Mouse (Mus musculus): ENCODE data around the gene Mup1. TPM values are rescaled to one million over a fixed set of nuclear protein-coding genes. Genes with fewer than 3 reads are reported as not detected.
"Not testable (repeated sequence)": the region's sequence is repeated elsewhere in the genome, so short reads cannot be mapped to it uniquely, and the experiment has no call there.

Mup1 gene
- total RNA-seq (2021) = not detected
- long read RNA-seq, experiment 1 = 0 reads
- long read RNA-seq, experiment 2 = 0 reads

DNA sequence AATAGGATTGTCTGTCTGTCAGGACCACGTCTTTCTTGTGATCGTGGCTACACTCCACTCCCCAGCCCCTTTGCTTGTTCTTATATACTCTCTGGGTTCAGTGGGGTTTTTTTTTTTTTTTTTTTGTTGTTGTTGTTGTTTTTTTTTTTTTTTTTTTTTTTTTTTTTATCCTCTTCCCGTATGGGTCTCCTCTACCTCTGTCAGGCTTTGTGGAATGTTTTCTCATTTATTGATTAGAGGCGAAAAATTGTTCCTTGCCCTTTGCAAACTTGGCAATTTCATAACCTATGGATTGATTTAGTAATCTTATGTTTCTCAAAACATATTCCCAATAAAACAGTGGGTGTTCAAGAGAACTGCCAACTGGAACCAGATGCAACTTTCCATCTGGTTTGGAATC lies at the start of gene Mup1:
Gene Mup1 (minus strand): TSS at position 101 of the 400 bp plus-strand sequence.
- not testable (repeated sequence) for DNase-seq

Other genes starting within 250 kb of the Mup1 start
- gene Mup9, start 80.0 kb downstream of the Mup1 start, total RNA-seq (2021) = 1 to 10 TPM in 1 of 2 experiments, not detected in 1; 2.6 TPM
- gene Mup10, start 80.2 kb upstream of the Mup1 start, total RNA-seq (2021) = 1 to 10 TPM in 1 of 2 experiments, not detected in 1; 2.6 TPM
- 1 to 10 TPM in 1 of 2 experiments, not detected in 1; 4.6 TPM for gene Mup11, start 160.5 kb upstream of the Mup1 start, total RNA-seq (2021)
- 1 to 10 TPM in 1 of 2 experiments, not detected in 1; 6.7 TPM for gene Mup12, start 239.4 kb upstream of the Mup1 start, total RNA-seq (2021)